Mouse (Mus musculus) MEL (cell line): ENCODE measurements around the gene Impdh2. TPM values are rescaled to one million over a fixed set of nuclear protein-coding genes. Genes with fewer than 3 reads are reported as not detected.

Source experiments
- DNase-seq: peaks from one replicate; pipeline ENCODE4 v3.0.0; 2011; ENCODE audit warnings: low read depth, low spot score
- H3K27ac ChIP-seq: 2 replicates; pipeline ENCODE4 v1.5.1; 2012; ENCODE audit warnings: low read depth, mild to moderate bottlenecking, control low read depth, low read length, moderate library complexity; ENCODE audit not compliant: control insufficient read depth
- H3K27me3 ChIP-seq, 2 experiments: fragments of 150-350 bp in 1 of 2; sonication (generic) in 1 of 2; 2 replicates each; pipeline ENCODE4 v1.6.1; 2012; ENCODE audit warnings: low read length in 2 of 2, mild to moderate bottlenecking in 2 of 2, improper control_type of control experiment in 1 of 2, moderate library complexity in 1 of 2; ENCODE audit not compliant: insufficient read depth in 2 of 2, control insufficient read depth in 1 of 2
- H3K36me3 ChIP-seq, 2 experiments: 2 replicates each; pipeline ENCODE4 v1.6.1; 2012 to 2014; ENCODE audit warnings: low read length in 2 of 2, improper control_type of control experiment in 1 of 2, inconsistent platforms in 1 of 2, mild to moderate bottlenecking in 1 of 2; ENCODE audit not compliant: insufficient read depth in 2 of 2, control insufficient read depth in 1 of 2
- H3K4me1 ChIP-seq, 2 experiments: fragments of 150-350 bp in 1 of 2; sonication (generic) in 1 of 2; 2 replicates each; pipeline ENCODE4 v1.6.1; 2012; ENCODE audit warnings: low read length in 2 of 2, improper control_type of control experiment in 1 of 2, mild to moderate bottlenecking in 1 of 2; ENCODE audit not compliant: insufficient read depth in 2 of 2, control insufficient read depth in 1 of 2
- H3K4me3 ChIP-seq, 2 experiments: fragments of 150-350 bp in 1 of 2; sonication (generic) in 1 of 2; 2 replicates each; pipeline ENCODE4 v1.5.1; 2012; ENCODE audit warnings: low read depth in 2 of 2, low read length in 2 of 2, mild to moderate bottlenecking in 2 of 2, moderate library complexity in 2 of 2, control low read depth in 1 of 2, improper control_type of control experiment in 1 of 2; ENCODE audit not compliant: control insufficient read depth in 1 of 2, insufficient read depth in 1 of 2
- H3K79me2 ChIP-seq: 2 replicates; pipeline ENCODE4 v1.6.1; 2012; ENCODE audit warnings: mild to moderate bottlenecking, low read length, moderate library complexity; ENCODE audit not compliant: control insufficient read depth, poor library complexity, insufficient read depth
- H3K9ac ChIP-seq: 2 replicates; pipeline ENCODE4 v1.6.1; 2012; ENCODE audit warnings: low read depth, mild to moderate bottlenecking, control low read depth, low read length, moderate library complexity; ENCODE audit not compliant: control insufficient read depth, poor library complexity, severe bottlenecking
- H3K9me3 ChIP-seq: fragments of 150-350 bp; sonication (generic); replicated peaks from 2 replicates; pipeline ENCODE4 v1.6.1; 2012; ENCODE audit warnings: mild to moderate bottlenecking, low read length, improper control_type of control experiment, moderate library complexity; ENCODE audit not compliant: insufficient read depth
- BHLHE40 ChIP-seq: IDR thresholded peaks from 2 replicates; pipeline ENCODE4 v1.6.1; 2012; ENCODE audit warnings: low read depth, mild to moderate bottlenecking, inconsistent platforms, low read length, improper control_type of control experiment, borderline replicate concordance
- CHD1 ChIP-seq: IDR thresholded peaks from 2 replicates; pipeline ENCODE4 v1.6.1; 2012; ENCODE audit warnings: low read depth, mild to moderate bottlenecking, inconsistent platforms, low read length, improper control_type of control experiment
- CHD2 ChIP-seq: IDR thresholded peaks from 2 replicates; pipeline ENCODE4 v1.6.1; 2011; ENCODE audit warnings: low read length, improper control_type of control experiment
- EP300 ChIP-seq, 2 experiments: IDR thresholded peaks; 2 replicates each; pipeline ENCODE4 v1.6.1; 2011; ENCODE audit warnings: improper control_type of control experiment in 2 of 2, low read length in 2 of 2, low read depth in 1 of 2, mild to moderate bottlenecking in 1 of 2
- GABPA ChIP-seq: IDR thresholded peaks from 2 replicates; pipeline ENCODE4 v1.6.1; 2012; ENCODE audit warnings: low read depth, mild to moderate bottlenecking, inconsistent platforms, low read length, improper control_type of control experiment, moderate library complexity
- HCFC1 ChIP-seq: IDR thresholded peaks from 2 replicates; pipeline ENCODE4 v1.6.1; 2012; ENCODE audit warnings: low read depth, mild to moderate bottlenecking, inconsistent platforms, low read length, improper control_type of control experiment, moderate library complexity
- KAT2A ChIP-seq: conservative IDR thresholded peaks from 2 replicates; pipeline ENCODE4 v1.6.1; 2012; ENCODE audit warnings: low read depth, low read length, improper control_type of control experiment, inconsistent platforms
- MEF2A ChIP-seq: IDR thresholded peaks from 2 replicates; pipeline ENCODE4 v1.6.1; 2014; ENCODE audit warnings: low read depth, mild to moderate bottlenecking, inconsistent platforms, low read length, improper control_type of control experiment; ENCODE audit not compliant: poor library complexity, insufficient replicate concordance, severe bottlenecking; ENCODE audit errors: extremely low read depth
- MYB ChIP-seq: IDR thresholded peaks from 2 replicates; pipeline ENCODE4 v1.6.1; 2011; ENCODE audit warnings: mild to moderate bottlenecking, low read depth, low read length, improper control_type of control experiment
- MYC ChIP-seq: IDR thresholded peaks from 2 replicates; pipeline ENCODE4 v1.6.1; 2011; ENCODE audit warnings: low read depth, mild to moderate bottlenecking, low read length, improper control_type of control experiment, moderate library complexity
- NELFE ChIP-seq: IDR thresholded peaks from 2 replicates; pipeline ENCODE4 v1.6.1; 2011; ENCODE audit warnings: low read depth, low read length, improper control_type of control experiment
- RCOR1 ChIP-seq: IDR thresholded peaks from 2 replicates; pipeline ENCODE4 v1.6.1; 2012; ENCODE audit warnings: low read depth, mild to moderate bottlenecking, inconsistent platforms, low read length, improper control_type of control experiment
- SMC3 ChIP-seq: IDR thresholded peaks from 2 replicates; pipeline ENCODE4 v1.6.1; 2011; ENCODE audit warnings: low read depth, low read length, improper control_type of control experiment
- TBP ChIP-seq: IDR thresholded peaks from 2 replicates; pipeline ENCODE4 v1.8.0; 2011; ENCODE audit warnings: low read depth, low read length, improper control_type of control experiment
- UBTF ChIP-seq: IDR thresholded peaks from 2 replicates; pipeline ENCODE4 v1.6.1; 2012; ENCODE audit warnings: low read depth, mild to moderate bottlenecking, inconsistent platforms, low read length, improper control_type of control experiment, moderate library complexity, borderline replicate concordance; ENCODE audit not compliant: insufficient read depth
- USF2 ChIP-seq, 2 experiments: IDR thresholded peaks; 2 replicates each; pipeline ENCODE4 v1.6.1; 2011 to 2012; ENCODE audit warnings: improper control_type of control experiment in 2 of 2, low read length in 2 of 2, borderline replicate concordance in 1 of 2, inconsistent platforms in 1 of 2, low read depth in 1 of 2, mild to moderate bottlenecking in 1 of 2; ENCODE audit not compliant: insufficient read depth in 1 of 2
- polyA plus RNA-seq, 2 experiments: library from polyadenylated mRNA; stranded (reverse) in 1 of 2; unstranded in 1 of 2; fragments of >175 nt in 1 of 2; fragments of >200 nt in 1 of 2; gene quantifications; 2 replicates each; pipeline versions ENCODE4 v1.2.1 to v1.2.4; 2012; ENCODE audit warnings: low replicate concordance in 2 of 2, low read depth in 1 of 2; ENCODE audit not compliant: insufficient read length in 2 of 2, insufficient read depth in 1 of 2, missing spikeins in 1 of 2
- total RNA-seq: library from RNA; depleted of rRNA; stranded (reverse); fragments of 300-350 nt; gene quantifications from 2 replicates; pipeline ENCODE4 v1.2.3, GENCODE M21; 2012

The Impdh2 gene
- total and polyA plus RNA-seq, 3 experiments = 519 to 550 TPM; not detected in 1

DNA sequence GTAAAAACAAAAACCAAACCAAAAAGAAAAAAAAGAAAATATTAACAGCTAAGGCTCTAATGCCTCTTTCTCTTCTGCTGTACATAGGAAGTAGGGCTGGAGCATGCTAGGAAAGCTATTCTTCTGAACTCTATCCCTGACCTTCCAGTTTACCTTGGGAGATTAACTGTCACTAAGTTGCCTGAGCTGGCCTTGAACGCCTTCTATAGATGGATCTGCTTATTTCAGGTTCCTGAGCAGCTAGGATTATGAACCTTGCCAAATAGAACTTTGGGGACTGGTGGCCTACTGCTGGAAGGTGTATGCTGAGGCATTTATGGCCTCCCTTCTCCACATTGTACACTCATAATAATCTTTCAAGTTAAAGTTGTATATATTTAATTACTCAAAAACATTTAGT, 29.1 kb upstream of the Impdh2 start:
- no peak for TF ChIP-seq BHLHE40
- TF ChIP-seq SMC3 = no peak
- TF ChIP-seq MYB = no peak
- TF ChIP-seq UBTF = no peak
- TF ChIP-seq RCOR1 = no peak
- no peak for TF ChIP-seq KAT2A
- no peak for TF ChIP-seq MYC
- no peak for TF ChIP-seq HCFC1
- no peak for TF ChIP-seq EP300 (IDR thresholded peaks at IDR 0.05; ENCODE audit: low read depth in 1 of 2, low read length in 2 of 2)
- TF ChIP-seq GABPA = no peak
- no peak for TF ChIP-seq TBP
- no peak for TF ChIP-seq MEF2A
- no peak for TF ChIP-seq NELFE
- no peak for TF ChIP-seq USF2 (IDR thresholded peaks at IDR 0.05; ENCODE audit: borderline replicate concordance in 1 of 2, insufficient read depth in 1 of 2, low read depth in 1 of 2, low read length in 2 of 2)
- no peak for TF ChIP-seq CHD2
- no peak for TF ChIP-seq CHD1
- TF ChIP-seq, all 39 proteins: peak for 0
- Histone ChIP-seq H3K4me3 (no peak overlapping the region), H3K27ac (no peak overlapping the region), H3K9ac (no peak overlapping the region), H3K27me3 (no peaks in the 10 kb centered on the region), H3K9me3 (no peaks in the 10 kb centered on the region), H3K79me2 (peaks cover 18% of the 10 kb centered on the region), H3K4me1 (no peaks in the 10 kb centered on the region; a peak in 1 of 4 replicates), H3K36me3 (peaks cover under 1 to 46% of the 10 kb centered on the region in 2 experiments; a peak in 2 of 4 replicates)
- DNase-seq = no peak

DNA sequence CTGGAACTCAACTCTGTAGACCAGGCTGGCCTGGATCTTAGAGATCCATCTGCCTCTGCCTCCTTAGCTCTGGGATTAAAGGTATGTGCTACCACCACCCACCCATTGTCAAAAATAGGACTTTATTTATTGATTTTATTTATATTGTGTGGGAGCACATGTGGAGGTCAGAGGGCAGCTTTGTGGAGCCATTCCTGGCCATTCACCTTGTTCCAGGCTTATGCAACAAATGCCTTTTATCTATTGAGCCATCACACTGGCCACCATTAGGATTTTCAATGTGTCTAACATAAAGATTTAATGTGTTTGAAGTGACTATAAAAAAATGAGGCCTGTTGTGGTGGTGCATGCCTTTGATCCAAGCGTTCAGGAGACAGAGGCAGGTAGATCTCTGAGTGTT, 28.6 kb upstream of the Impdh2 start:
- no peaks in the 10 kb centered on the region; a peak in 1 of 4 replicates for H3K4me1 ChIP-seq
- no peak for DNase-seq
- peaks cover 19% of the 10 kb centered on the region for H3K79me2 ChIP-seq
- H3K9me3 ChIP-seq = no peaks in the 10 kb centered on the region
- TF ChIP-seq CHD1 = no peak
- TF ChIP-seq, all 39 proteins: peak for 0
- H3K9ac ChIP-seq = no peak overlapping the region
- H3K27ac ChIP-seq = no peak overlapping the region
- H3K4me3 ChIP-seq = no peak overlapping the region
- H3K36me3 ChIP-seq = peaks cover 2 to 44% of the 10 kb centered on the region in 2 experiments; a peak in 2 of 4 replicates
- no peaks in the 10 kb centered on the region for H3K27me3 ChIP-seq
